Mouse (Mus musculus): ENCODE measurements at regions not wholly inside any gene's neighbourhood (a gene's known extent, or its start where the extent isn't known, plus 50 kb on each side); places are given as distances from the start of the nearest gene placed in this dataset.

DNA sequence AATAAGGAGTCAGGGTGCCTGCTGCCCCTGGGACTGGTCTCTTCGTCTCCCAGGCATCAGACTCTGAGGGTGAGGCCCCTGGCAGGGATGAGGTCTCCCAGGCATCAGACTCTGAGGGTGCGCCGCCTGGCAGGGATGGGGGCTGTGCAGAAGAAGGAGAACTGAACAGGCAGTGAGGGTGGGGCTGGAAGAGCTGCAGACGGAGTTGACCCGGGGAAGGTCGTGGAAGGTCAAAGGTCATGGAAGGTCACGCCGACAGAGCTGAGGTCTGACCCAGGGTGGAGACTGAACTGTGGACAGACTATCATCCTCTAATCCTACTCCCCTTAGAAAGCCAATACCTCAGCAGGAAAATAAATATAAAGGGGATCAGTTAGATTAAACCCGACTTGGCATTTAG lies 50.6 kb upstream of the Grik3 start:
- peak; percentile 72 for DNase-seq (ENCODE audit: low read depth, low spot score)

DNA sequence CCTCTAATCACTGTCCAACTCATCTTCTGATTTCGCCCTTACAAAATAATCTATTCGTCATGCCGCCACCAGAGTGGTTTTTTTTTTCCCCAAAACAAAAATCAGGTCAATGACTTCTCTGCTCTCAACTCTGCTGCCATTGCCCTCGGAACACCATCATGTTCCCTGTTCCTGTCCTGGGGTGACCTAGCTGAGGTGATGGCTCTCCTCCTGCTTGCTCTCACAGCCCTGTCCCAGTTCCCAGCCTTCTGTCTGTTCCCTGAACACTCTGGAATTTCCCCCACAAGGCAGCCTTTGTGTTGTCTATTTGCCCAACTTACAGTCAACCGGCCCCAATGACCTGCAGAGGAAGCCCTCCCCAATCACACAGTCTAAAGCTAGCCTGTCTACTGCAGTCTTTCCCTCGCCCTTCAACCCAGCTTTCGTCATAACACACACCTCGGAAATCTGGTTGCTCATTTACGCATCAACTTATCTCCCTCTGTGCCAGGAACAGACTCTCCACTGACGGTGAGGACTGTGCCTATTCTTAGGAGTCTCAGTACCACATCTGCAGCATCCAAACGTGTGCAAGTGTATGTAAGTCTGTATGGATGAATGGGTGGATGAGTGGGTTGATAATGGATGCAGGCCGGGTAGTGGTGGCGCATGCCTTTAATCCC lies 53.2 kb upstream of the Grik3 start:
- DNase-seq (ENCODE audit: low read depth, low spot score), result no peak

DNA sequence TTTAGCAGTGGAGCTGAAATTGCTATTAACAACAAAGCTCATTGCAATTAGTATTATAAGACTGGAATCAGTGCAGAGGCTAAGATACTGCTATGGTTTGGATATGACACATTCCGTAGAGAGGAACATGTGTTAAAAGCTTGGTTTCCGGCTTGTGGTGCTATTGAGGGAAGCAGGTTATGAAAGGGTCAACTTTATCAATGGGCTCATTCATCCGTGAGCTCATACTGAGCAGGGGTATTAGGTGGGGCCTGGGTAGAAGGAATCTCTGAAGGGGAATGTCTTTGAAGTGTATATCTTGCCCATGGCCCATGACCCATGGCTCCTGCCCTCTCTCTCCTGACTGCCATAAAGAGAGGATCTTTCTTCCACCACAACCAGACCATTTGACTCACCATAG lies 57.0 kb upstream of the Grik3 start:
- DNase-seq (ENCODE audit: low read depth, low spot score), result no peak

DNA sequence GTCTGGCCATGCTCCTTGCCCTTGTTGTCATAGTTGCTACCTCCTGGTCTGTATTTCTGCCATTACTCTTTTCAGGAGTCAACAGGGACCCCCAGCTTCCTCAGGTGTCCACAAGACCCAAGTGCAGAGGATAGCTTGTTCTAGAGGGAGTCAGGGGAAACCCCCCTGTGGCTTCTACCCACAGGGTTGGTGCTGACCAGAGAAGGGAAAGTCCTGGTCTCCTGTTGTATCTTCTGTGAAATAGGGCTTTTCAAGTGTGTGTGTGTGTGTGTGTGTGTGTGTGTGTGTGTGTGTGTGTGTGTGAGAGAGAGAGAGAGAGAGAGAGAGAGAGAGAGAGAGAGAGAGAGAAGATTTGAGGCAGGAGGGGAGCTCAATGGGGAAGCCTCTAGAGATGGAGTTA lies 58.9 kb upstream of the Grik3 start:
- no peak for DNase-seq (ENCODE audit: low read depth, low spot score)

DNA sequence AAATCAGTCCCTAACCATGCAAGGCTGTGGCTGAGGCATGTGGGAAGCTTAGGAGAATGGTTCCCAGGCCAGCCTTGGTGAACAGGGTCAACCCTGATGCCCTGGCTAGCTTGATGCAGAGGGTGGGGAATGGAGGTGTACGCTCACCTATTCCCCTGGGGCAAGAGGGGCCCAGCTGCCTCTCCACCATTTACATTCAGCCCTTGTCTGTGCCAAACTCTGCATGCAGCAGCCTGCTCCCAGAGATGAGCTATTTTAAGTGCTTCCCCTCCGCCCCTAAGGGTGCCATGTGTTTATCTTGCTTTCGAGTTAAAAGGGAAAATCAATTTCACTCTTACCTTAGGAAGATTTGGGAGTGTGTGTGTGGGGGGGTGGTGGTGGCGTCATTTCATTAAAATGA lies 59.7 kb upstream of the Grik3 start:
- DNase-seq (ENCODE audit: low read depth, low spot score), result no peak

DNA sequence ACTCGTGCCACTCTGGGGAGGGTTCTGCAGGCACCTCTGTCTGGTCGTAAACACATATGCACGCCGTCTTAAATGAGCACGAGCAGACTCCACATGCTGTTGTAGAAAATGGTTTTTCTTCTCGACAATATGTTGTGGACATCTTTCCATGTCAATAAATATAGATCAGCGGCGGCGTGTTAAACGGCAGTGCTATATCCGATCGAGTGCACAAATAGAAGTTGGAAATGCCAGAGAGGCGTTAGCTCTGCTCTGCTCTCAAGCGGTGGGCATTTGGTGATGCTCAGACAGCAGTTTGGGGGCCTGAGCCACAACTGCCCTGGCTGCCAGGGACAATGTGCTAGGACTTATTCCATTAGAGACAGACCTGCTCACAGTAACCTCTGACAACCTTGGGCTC lies 61.8 kb upstream of the Grik3 start:
- no peak for DNase-seq (ENCODE audit: low read depth, low spot score)

DNA sequence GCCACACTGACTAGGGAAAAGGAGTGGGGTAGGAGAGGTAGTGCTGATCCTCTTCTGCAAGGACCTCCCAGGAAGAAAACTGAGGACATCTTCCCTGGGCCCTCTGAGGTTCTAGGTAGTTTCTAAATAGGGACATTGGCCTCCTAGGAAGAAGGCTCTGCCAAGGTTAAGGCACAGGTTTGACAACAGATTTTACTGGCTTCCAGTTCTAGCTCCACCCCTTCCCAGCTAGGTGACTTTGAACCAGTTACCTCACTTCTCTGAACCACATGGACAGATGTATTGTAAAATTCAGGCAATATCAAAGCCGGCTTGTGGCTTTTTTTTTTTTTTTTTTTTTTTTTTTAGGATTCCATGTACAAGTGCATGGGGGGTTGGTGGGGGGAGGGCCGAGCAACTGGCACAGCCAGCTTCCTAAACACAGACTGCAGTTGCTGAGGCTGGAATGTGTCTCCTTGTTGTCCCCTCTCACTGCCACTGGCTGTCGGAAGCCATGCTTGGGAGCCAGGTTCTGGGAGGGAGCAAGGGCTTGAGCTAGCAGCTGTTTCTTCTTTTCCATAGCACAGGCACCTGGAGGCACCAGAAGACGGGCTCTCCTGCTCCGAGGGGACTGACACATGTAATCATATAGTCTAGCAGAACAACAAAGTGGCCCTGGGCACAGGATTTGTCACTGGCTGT lies 69.8 kb upstream of the Grik3 start:
- DNase-seq (ENCODE audit: low read depth, low spot score), result peak; percentile 13

DNA sequence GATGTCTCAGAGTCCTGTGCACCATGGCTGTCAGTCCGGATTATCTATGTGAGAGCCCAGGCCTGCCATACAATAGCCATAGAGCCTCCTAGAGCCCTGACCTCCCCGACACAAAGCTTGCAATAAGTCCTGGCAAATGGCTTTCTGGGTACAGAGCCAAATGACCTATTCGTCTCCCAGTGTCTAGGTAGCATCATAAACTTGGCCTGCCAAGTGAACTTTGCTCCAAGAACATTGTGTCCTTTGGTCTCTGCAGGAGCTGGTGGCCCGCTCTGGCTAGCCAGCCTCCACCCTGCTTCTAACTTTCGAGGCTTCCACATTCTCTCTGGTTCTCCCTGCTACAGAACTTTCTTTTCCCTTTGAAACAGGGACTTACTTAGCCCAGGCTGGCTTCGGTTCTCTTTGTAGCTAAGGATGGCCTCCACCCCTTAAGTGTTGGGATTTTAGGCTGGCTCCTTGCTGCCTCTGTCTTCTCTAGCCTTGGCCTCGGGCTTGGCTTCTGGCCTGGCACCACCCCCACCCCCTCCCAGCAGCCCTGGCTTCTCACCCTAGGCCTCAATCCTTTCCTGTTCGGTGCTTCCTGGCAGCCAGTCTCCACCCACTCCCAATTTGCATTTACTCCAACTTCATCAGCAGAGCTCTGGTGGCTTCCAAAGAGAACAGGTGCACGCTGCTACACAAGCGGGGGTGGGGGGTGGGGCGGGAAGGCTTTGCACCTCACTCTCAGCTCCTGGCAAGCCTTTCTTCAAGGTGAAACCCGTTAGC lies 70.8 kb upstream of the Grik3 start:
- DNase-seq (ENCODE audit: low read depth, low spot score), result peak; percentile 82

DNA sequence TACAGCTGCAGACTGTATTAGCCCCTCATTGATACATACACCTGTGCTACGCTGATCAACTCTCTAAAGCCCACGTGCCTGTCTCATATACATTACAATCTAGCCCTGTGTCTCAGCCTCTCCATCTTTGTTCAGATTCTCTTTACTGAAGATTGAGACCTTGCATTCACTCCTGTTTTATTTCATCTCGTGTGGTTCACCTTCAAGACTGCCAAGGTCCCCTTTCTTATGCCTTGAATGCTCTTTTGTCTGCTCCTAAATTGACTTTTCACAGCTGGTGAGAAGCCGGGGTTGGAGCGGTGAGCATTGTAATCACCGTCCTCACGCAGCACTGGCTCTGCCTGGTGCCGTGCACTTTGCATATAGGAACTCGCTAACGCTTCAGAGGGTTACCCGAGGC lies 75.2 kb upstream of the Grik3 start:
- DNase-seq (ENCODE audit: low read depth, low spot score), result peak; percentile 76

DNA sequence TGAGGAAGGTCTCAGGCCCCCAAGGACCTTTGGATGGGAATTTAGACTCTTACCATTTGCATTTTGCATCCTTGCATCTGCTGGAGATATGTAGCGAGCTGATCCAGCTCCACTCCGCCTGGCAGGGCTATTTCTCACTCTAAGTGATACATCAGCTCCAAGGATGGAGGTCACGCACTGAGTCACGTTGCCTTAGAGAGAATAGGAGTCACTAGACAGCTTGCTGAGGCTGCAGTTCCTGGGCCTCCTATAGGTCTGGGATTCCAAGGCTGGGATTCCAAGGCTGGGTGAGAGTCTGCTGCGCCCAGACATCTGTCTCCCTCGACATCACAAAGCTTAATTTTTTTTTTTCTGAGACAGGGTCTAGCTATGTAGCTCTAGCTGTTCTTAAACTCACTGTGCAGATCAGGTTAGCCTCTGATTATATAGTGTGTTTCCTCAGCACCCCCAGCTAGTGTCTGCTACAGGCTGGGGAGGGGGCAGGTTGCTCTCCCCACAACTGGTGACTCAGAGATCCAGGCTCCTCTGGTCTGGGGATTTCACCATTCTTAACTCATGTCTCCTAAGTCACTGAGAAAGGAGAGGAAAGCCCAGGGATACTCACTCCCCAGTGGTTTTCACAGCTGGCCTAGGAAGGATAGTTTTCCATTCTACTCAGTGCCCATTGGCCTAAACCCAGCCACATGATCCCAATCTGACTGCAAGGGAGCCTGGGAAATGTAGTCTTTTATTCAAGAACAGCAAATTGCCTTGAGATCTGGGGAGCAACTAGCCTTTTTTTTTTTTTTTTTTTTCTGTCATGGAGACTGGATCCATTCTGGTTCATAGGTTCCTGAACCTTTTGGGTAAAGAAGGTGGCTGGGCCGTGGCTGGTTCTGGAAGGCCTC lies 76.4 kb upstream of the Grik3 start:
- DNase-seq (ENCODE audit: low read depth, low spot score), result peak; percentile 66

DNA sequence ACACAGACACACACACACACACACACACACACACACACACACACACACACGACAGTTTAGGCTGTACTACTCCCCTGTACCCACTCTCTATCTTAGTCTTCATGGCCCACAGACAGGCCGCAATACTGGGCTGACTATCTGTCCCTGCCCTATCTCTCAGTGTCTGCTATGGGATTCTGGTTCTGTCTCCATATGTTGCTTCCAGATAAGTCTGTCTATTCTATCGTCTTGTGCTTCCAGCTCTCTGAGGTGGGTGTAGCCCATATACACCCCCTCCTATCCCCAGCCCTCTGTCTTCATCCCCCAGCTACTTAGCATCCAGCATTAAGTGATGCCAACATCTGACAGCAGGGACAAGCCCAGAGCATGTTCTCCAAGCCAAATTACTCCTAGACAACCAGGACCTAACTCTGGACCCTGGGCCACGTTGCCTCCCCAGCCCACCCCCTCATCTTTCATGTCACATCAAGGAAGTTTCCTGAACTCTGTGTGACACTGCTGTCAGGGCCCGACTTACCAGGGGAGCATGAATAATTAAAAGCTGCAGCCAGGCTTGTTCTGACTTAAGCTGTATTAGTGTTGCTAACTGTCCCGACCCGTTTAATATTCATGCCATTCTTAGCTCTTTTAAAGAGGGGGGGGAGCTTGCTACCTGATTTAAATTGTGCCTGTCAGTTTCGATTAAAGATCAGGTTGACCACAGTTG lies 79.6 kb upstream of the Grik3 start:
- DNase-seq (ENCODE audit: low read depth, low spot score), result no peak

DNA sequence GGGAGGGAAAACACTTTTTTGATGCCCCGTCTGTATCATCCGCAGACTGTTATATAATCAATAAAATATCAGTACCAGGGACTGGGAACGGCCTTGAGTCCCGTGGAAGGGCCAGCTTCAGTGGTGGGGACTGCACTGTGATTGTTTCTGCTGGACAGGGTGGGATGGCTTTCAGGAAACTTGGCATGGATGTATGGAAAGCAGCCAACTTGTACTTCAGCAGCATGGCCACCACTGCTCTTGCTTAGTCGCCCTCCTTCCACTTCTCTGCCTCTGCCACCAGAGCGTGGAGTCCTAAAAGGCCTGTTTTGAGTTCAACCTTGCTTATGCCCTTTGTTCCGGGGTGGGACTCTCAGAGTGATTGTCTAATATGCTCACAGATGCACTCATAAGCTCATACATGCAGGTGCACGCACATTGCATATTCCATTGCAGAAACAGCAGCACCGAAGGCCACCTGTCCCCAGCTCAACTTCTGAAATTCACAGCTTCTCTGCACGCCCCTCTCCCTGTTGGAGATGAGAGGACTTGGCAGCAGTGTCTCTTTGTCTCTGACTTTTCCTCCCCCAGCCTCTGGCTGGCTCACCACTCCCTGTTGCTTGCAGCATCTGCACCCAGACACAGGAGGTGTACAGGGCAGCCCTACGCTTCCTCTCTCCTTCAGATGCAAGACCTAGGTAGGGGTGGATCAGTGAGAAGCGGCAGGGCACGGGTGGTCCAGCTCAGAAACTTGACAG lies 91.0 kb upstream of the Grik3 start:
- DNase-seq (ENCODE audit: low read depth, low spot score), result no peak

DNA sequence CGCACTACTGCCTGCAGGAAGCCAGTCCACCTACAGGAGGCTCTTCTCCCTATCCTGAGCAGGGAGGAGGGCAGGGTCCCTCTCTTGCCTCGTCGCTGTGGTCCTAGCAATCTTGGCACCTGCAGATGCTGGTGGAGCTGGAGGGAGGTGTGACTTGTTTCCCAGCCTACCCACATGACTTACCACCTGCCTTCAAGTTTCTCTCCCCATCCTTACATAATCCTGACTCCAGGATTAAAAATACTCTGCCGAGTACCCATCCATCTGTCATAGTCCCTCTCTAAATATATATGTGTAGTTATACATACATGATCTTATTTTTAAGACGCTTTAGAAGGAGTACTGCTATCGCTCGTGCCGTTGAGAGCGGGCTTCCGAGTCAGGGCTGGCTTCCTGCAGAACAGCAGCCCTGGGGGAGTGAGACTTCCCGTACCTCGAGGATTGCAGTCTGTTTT lies 93.5 kb upstream of the Grik3 start:
- DNase-seq (ENCODE audit: low read depth, low spot score), result peak; percentile 17

DNA sequence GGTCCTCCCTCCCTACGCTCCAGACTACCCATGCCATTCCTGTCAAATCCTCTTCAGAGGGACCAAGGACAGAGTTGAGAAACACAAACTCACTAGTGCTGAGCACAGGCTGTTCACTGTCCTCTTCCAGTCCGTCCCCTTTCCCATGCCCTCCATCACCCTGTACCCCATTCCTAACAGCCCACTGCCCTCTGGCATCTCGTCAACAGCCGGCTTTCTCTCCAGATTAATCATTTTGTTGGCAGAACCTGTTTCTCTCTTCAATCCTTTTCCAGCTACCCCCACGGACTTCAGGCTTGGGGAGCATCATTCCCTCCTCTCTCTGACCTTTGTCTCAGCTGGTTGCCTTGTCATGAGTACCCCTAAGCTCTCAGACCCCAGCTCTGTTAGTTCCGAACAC lies 99.2 kb upstream of the Grik3 start:
- no peak for DNase-seq (ENCODE audit: low read depth, low spot score)

DNA sequence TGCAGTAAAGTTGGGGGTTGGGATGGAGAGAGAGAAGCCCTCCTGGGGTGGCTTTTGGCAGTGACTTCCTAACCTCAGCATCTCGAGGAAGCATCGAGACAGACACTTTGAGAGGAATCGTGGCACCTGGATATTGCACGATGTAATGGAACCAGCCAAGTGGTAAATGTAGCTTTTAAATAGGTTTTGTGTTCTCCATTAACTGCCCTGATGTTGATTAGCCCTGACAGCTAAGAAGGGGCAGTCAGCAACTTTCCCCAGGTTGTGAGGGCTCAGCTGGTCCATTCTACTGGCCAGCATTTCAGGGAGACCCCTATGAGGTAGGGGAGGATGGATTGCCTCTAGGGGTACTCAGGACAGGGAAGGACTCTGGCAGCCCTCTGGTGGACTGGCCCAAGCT lies 104.7 kb upstream of the Grik3 start:
- DNase-seq (ENCODE audit: low read depth, low spot score), result no peak

DNA sequence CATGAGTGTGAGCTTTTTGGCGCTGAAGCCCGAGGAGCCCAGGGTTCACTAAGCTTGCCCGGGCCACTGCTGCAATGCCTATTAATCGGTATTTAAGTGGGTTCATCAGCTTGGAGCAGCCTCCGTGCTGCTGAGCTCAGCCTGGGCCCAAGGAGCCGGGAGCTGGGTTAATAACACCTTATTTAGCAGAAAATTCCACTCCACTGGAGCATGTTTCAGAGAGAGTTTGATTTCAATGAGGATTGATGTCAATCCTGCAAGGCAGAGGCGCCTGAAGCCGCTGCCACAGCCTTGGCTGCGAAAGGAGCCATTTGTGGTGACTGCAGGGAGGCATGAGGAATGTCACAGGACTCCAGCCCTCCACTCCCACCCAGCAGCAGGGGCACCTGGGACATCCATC lies 126.5 kb upstream of the Grik3 start:
- DNase-seq (ENCODE audit: low read depth, low spot score), result no peak

DNA sequence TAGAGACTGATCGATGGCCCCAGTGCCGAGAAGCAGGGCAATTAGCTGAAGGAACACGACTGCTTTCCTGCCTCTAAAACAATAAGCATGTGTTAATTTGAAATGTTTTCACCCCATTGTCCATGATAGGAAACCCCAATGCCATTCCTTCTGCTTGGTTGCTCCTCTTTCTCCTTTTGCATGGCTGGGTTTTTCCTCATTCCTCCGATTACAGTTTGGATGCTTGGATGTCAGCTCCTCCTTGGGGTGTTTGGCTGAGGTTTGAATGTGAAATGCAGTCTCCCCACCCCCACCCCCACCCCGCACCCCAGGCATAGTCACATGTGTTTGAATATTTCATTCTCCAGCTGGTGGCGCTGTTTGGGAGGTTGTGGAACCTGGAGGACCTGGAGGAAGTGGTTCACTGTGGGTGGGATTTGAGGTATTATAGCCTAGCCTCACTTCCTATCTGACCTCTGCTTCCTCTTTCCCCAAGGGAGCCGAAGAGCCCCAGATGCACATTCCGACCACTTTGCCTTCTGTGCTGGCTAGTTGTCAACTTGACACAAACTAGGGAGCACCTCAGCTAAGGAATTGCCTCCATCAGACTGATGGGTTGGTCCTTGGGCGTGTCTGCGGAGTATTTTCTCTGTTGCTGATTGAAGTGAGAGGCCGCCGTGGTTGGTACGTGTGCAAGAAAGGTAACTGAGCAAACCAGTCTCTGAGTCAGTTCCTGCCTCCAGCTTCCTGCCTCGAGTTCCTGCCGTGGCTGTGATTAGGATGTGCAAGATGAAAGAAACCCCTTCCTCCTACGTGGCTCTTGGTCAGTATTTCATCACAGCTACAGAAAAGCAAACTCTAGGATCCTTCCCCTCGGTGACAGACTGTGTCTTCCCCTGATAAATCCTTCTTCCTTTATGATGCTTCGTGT lies 128.6 kb upstream of the Grik3 start:
- DNase-seq (ENCODE audit: low read depth, low spot score), result peak; percentile 38

DNA sequence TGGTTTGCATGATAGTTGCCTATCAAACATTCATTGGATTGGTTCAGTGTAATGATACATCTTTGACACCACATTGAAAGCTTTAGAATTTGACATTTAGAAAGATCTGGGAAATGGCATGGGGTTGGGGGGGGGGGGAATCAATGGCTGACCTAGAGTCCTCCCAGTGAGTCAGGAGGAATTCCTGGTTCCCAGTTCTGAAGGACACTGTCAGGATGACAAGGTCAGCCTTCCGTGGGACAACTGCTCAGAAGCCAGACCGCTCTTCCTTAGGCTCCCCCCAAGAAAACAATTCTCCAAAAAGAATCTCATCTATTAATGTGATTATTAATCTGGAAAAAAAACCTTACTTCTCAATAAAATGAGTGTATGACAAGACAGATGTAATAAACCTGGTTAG lies 132.1 kb upstream of the Grik3 start:
- DNase-seq (ENCODE audit: low read depth, low spot score), result no peak

DNA sequence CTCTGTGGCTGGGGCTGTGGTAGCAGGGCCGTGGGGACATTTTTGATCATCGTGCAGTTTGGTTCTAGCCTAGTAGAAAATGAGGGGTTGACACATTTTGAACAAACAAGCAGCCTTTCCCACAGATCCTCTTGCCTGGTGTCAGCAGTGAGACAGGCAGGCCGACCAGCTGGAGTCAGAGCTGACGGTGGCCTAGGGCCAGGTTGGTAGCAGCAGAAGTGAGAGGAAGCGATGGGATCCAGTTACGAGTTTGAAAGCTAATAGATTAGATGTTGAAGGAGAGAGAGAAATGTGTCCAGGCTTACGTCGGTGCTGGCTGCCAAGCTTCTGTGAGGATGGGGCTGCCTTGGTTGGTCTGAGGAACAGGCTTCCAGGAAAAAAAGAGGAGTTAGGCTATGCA lies 134.1 kb upstream of the Grik3 start:
- DNase-seq (ENCODE audit: low read depth, low spot score), result no peak
